Mouse (Mus musculus) embryo, embryonic 10 days (tissue): Measurements from ENCODE around the gene Pim1.
A peak's percentile ranks its signal among the peaks of the same experiment; 100 is the strongest.
"Not testable (repeated sequence)": the region's sequence is repeated elsewhere in the genome, so short reads cannot be mapped to it uniquely, and the experiment has no call there.

Experiments used
- DNase-seq: peaks from one replicate; pipeline ENCODE4 v3.0.0-alpha.2; 2015; ENCODE audit warnings: low spot score

The Pim1 gene

DNA sequence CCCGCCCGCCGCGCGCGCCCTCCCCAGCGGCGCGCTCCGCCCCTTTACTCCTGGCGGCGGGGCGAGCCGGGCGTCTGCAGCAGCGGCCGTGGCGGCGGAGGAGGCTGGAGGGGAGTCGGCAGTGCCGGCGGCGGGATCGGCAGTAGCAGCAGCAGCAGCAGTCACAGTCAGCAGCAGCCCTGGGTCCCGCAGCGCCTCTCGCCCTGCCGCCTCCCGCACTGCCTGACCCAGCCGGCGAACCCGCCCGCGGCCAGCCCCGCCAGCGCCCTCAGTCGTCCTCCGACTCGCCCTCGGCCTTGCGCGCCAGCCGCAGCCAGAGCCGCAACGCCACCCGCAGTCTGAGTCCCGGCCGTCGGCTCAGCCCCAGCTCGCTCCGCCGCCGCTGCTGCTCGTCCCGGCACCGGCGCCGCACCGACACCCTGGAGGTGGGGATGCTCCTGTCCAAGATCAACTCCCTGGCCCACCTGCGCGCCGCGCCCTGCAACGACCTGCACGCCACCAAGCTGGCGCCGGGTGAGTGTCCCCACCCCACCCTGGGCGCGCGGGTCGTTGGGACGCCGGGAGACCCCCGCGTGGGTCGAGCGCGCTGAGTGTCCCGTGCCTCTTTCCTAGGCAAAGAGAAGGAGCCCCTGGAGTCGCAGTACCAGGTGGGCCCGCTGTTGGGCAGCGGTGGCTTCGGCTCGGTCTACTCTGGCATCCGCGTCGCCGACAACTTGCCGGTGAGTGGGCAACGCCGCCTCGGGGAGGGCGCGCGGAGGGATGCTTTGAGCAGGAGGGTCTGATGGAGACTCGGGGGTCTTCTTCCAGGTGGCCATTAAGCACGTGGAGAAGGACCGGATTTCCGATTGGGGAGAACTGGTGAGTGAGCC, at the start of gene Pim1:
Gene Pim1, plus strand, starts transcription at position 41 of the 869 bp plus-strand sequence.
- peak; percentile 92 for DNase-seq

GRCm38 (mm10) chr17:29441562-29441961, 49.0 kb upstream of the Pim1 start:
- DNase-seq: no peak

DNA sequence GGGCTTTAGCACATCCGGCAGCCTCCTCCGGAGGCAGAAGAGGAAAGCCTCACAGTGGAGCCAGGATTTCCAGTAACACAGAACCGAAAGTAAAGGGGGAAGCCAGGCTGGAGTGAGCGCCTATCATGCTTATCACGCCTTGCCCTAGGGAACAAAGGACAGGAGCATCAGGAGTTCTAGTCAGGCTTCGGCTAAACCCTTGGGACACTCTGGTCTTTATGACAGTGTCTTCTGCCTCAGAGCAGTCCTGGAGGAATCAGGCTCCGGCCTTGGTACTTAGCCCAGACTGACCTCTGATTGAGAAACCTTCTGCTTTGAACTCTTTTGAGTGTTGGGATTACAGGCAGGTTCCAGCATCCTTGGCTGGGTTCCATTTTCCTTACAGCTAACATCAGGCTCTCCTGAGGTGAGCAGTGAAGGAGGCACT, 48.4 kb upstream of the Pim1 start:
- DNase-seq: no peak

GRCm38 (mm10) chr17:29443724-29444123, 46.8 kb upstream of the Pim1 start:
- DNase-seq: no peak

- no peak for DNase-seq
These were observed 45.5 kb upstream of the Pim1 start for GRCm38 (mm10) chr17:29445072-29445471.

GRCm38 (mm10) chr17:29447323-29447722, 43.2 kb upstream of the Pim1 start:
- no peak for DNase-seq

GRCm38 (mm10) chr17:29448055-29448454, 42.5 kb upstream of the Pim1 start:
- DNase-seq: no peak

GRCm38 (mm10) chr17:29448561-29448960, 42.0 kb upstream of the Pim1 start:
- DNase-seq: no peak

GRCm38 (mm10) chr17:29450899-29451840, 39.4 kb upstream of the Pim1 start:
- peak; percentile 93 for DNase-seq

DNA sequence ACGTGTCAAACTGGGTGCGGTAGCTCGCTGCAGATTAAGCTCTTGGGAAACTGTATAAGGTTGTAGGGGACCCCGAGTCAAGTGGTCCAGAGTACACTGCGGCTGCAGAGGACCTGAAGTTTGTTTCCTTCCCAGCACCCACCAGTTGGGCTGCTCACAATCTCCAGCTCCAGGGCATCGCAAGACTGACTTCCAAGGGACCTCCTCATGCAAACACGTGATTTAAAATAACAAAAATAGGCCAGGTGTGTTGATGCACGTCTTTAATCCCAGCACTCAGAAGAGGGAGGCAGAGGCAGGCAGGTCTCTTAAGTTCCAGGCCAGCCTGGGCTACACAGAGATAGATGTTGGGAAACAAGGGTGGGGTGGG, 38.7 kb upstream of the Pim1 start:
- DNase-seq: no peak

GRCm38 (mm10) chr17:29454119-29454518, 36.4 kb upstream of the Pim1 start:
- not testable (repeated sequence) for DNase-seq

DNA sequence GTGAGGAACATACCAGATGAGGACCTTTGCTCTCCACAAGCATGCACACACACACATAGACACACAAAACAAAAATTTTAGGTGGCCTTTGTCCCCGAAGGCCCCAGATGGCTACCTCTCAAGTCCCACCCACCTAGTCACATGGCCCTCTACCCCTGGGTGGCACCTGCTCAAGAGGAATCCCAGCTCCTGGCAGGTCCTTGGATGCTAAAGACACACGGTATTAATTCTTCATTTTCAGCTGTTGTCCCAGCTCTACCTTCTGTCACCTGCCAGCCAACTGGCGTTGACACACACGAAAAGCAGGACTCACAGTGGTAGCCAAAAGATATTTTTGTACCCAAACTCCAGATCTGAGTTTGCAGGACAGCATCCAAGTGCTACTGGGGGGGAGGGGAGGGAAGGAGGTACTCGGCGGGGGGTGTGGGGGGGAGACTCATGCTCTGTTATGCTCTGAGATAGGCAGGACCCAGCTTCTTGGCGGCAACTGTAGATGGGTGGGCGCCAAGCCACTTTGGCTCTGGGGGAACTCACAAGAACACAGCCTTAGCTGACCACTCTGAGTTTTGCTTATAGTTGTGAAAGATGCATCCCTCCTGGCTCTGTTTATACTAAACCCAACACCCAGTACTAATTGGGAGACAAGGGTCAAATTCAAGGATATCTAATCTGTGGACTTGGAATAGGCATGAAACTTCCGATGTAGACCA, 35.0 kb upstream of the Pim1 start:
- no peak for DNase-seq

DNA sequence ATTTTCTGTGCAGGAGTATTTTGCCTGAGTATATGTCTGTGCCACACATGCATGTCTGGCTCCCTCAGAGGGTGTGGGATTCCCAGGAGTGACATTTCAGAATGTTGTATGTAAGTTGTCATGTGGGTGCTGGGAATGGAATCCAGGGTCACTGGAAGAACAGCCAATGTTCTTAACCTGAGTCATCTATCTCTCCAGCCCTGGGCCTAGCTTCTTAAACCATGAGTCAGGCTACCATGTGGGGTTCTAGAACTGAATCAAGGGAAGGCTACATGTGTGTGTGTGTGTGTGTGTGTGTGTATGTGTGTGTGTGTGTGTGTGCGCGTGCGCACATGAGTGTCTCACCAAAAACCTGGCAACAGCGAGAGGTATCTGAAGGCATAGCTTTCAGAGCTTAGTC, 34.1 kb upstream of the Pim1 start:
- no peak for DNase-seq

GRCm38 (mm10) chr17:29456926-29457325, 33.6 kb upstream of the Pim1 start:
- DNase-seq: no peak

- DNase-seq: peak; percentile 68
These were observed 32.6 kb upstream of the Pim1 start for GRCm38 (mm10) chr17:29457795-29458560.

DNA sequence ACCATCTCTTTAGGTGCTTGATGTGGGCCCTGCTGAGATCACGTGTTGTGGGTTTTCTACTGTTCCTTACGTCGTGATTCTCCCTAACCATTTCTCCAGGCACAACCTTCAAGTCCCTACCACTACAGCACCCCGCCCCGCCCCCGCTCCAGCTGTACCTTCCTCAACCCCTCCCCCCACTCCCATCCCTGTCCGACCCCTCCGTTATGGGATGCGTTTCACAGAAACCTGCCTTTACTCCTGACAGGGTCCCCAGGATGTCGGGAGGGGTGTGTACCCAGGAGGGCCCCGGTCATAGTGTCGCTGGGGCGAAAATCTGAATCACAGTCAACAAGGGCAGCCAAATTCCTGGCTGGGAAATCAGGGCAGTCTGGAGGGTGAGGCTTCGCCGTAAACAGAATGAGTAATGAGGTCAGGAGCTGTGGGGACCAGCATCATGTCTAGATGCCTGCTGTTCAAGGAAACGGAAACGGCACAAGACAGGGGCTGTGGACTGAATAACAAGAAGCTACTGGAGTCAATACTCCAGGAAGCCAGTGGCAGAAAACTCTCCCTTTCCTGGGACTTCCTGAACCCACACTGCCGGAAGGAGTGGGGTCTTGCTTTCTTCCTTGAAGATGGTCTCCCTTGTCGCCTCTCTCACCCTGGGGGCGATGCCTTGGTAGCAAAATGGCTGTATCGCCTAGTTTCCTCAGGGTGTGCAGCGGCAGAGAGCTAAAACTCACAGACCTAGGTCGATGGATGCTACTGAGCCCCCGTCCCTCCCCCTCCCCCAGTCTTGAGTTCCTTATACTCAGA, 31.0 kb upstream of the Pim1 start:
- peak; percentile 80 for DNase-seq

DNA sequence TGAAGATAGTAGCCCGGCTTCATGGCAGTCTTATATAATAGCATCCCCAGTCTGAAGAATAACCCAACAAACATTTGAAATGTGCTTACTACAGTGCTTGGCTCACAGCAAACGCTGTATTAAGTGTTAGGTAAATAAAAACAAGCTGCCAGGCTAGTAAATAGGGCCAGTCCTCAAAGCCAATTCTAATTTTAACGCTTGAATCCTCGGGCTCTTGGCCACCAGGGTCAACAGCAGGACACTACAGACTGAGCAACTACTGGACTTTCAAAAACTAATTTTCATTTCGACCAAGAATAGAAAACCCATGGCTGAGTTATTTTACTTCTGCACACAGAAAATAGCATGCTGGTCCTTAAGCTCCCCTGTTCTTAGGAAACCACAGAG, 30.4 kb upstream of the Pim1 start:
- DNase-seq: no peak

GRCm38 (mm10) chr17:29463627-29464026, 26.9 kb upstream of the Pim1 start:
- no peak for DNase-seq

DNA sequence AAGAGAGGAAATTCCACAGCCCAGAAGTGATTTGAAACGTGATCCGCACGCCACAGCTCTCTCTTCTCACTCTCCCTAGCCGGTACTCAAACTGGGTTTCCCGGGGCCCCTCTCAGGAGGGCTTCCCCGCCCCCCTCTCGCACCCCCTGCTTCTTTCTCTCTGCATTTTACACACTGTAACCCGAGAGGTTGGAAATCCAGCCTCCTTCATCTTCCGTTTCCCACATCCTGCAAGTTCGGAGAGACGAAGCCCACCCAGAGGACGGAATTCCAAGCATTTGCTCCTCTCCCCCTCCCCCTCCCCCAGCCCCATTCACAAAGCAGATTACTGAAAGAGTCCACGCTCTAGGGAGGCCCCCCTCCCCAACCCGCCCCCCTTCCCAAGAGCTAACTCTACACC, 26.5 kb upstream of the Pim1 start:
- DNase-seq: peak; percentile 90

GRCm38 (mm10) chr17:29464519-29465140, 25.9 kb upstream of the Pim1 start:
- peak; percentile 65 for DNase-seq
